Mouse (Mus musculus): Measurements from ENCODE around the gene Psap.

Gene Psap

DNA sequence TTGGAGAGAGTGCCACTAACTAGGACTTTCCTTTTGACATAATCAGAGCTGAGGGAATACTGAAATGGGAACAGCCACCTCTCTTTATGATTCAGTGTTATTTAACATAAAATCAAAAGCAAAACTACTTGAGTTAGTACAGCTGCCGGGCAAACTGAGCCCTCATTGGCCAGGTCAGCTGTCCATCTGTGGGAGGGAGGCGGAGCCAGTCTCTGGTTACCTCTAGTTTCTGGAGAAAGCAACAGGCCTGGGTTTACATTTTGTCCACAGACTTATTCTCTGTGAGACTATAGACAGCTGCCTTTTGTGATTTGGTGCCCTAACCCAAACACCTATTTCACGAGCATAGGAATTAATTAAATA lies 73.4 kb downstream of the Psap start:
- peak; percentile 92 for DNase-seq

- no peak for DNase-seq
Observed at GRCm38 (mm10) chr10:60351248-60351647, 73.8 kb downstream of the Psap start.

DNA sequence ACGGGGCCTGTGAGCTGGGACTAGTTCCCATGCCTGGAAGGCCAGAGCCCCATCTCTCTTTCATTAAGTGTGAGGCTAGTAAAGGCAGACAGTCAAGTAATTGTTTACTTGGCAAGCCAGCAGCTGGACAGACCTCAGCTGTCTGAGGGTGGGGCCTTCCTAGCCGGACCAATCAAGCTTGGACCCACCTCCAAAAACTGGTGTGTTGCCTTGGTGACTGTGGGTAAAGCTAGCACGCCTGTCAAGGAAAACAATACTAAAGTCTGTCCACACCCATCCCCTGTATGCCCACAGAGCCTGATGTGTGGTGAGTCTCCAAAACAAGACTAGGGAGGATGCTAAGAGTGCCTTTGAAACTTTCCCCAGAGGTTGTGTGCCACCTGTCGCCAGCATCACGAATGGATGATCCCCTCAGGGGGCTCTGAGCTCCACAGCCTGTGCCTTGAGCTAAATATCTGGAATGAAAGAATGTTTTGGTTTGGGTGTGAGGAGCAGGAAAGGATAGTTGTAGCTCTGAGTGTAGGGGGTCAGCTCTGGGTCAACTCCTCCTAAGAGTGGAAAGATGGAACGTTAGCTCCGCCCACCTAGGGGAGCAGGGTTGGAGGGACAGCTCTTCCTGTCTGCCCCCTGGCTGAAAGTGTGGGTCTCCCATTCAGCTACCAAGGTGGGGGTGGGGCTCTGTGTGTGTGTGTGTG lies 74.5 kb downstream of the Psap start:
- peak; percentile 68 for DNase-seq

Data from kidney, adult 9 months (tissue).